Mouse (Mus musculus) v-Abl transformed pro-B cells (cell line): ENCODE measurements at regions not wholly inside any gene's neighbourhood (a gene's known extent, or its start where the extent isn't known, plus 50 kb on each side); places are given as distances from the start of the nearest gene placed in this dataset.

Experiments
- in situ Hi-C, 2 experiments: fragments of 400-800 bp; cut with MboI; formaldehyde crosslinking; loops; one replicate each; pipeline ENCODE4 v1.15.1; 2025; ENCODE audit not compliant: unreplicated experiment in 2 of 2

DNA sequence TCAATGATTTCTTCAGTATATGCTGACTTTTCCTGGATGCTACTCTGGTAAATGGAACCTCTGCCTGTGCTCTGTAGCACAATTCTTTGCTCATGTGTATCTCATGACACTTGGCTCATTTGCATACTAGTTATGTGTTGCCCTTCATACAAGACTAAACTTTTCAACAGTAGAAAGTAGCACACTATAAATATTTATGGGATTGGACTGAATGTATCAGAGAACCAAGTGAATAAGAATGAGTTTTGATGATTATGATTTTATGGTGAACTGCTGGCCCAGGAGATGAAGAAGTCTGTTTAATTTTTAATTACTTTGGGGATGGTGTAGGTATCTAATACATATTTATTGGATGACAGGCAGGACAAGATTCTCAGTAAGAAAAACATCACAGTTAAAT lies 606.3 kb downstream of the Gbe1 start:
- in situ Hi-C loops: no loop called here

DNA sequence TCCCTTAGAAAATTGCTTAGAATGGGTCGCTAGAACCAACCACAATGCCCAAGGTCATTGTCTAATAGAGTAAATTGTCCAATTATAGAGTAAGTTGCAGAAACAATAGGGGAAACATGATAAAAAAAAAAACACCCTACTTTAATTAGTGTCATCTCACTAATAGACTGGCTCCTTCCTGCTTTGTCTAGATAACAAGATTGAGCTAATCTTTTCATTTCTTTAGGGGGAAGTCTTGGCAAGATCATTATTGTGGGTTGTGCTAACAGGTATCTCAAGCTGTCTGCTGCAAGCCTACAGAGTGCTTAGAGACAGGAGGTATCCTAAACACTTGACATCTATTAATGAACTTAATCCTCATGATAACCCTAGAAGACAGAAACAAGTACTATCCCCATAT lies 615.9 kb downstream of the Gbe1 start:
- in situ Hi-C loops: no loop called here

DNA sequence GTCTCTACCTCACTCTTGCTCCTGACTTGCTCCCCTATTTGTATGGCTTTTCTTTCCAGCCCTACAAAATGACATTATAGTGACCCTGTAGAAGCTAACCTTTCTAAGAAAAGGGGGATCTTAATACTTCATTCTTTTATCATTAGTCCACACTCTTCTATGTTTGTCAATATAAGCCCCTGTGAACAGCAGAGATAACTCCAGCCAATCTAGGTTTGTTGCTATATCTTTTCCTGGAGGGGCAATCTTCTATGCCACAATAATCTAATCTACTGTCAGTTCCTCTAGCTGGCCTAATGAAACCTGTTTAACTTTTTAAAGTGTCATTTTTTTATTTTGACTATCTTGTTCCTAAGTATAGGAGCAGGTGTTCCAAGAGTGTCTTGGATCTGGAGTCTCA lies 622.2 kb downstream of the Gbe1 start:
- in situ Hi-C loops: no loop called here

DNA sequence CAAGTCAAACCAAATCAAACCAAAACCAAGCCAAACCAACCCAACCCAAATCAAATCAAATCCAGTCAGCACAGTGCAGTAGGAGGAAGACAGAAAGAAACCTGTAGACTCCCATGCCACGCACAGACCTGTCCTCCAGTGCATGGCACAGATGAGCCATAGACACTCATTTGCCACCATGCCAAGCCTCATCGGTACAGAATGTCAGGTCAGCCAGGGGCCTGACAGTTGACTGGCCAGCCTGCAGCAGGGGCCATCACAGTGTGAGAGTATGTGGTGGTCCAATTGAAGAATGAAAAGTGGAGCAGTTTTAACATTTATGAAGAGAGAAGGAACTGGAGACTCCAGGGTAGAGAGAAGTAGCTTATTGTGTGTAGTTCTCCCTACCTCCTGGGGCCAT lies 639.2 kb downstream of the Gbe1 start:
- in situ Hi-C loops: no loop called here
